Mouse (Mus musculus) kidney, postnatal 4 days (tissue): ENCODE data around the gene Exoc4.

Experiments
- DNase-seq, 2 experiments: peaks; one replicate each; pipeline ENCODE4 v3.0.0; 2021; ENCODE audit warnings: mixed read lengths in 2 of 2

Gene Exoc4

GRCm38 (mm10) chr6:33322849-33323248, 74.0 kb downstream of the Exoc4 start:
- DNase-seq = no peak

- DNase-seq = no peak
Observed at GRCm38 (mm10) chr6:33323386-33323785, 74.5 kb downstream of the Exoc4 start.

- DNase-seq = no peak
Observed at GRCm38 (mm10) chr6:33328326-33328725, 79.4 kb downstream of the Exoc4 start.

GRCm38 (mm10) chr6:33347088-33347775, 98.3 kb downstream of the Exoc4 start:
- no peak for DNase-seq

- DNase-seq = no peak
Observed at GRCm38 (mm10) chr6:33361613-33362012, 112.7 kb downstream of the Exoc4 start.

GRCm38 (mm10) chr6:33380517-33380916, 131.6 kb downstream of the Exoc4 start:
- peak in 1 of 2 experiments; percentile 5 for DNase-seq

GRCm38 (mm10) chr6:33382176-33382575, 133.3 kb downstream of the Exoc4 start:
- no peak for DNase-seq

- DNase-seq = no peak
Observed at GRCm38 (mm10) chr6:33392020-33392419, 143.1 kb downstream of the Exoc4 start.

- no peak for DNase-seq
Observed at GRCm38 (mm10) chr6:33399491-33399890, 150.6 kb downstream of the Exoc4 start.

GRCm38 (mm10) chr6:33401161-33401560, 152.3 kb downstream of the Exoc4 start:
- DNase-seq = no peak

- peak in 1 of 2 experiments; percentile 2 for DNase-seq
Observed at GRCm38 (mm10) chr6:33405562-33406275, 156.8 kb downstream of the Exoc4 start.

GRCm38 (mm10) chr6:33409586-33409985, 160.7 kb downstream of the Exoc4 start:
- DNase-seq = no peak

GRCm38 (mm10) chr6:33425007-33425406, 176.1 kb downstream of the Exoc4 start:
- DNase-seq = no peak

GRCm38 (mm10) chr6:33431207-33431787, 182.4 kb downstream of the Exoc4 start:
- no peak for DNase-seq

- no peak for DNase-seq
Observed at GRCm38 (mm10) chr6:33440508-33440907, 191.6 kb downstream of the Exoc4 start.

GRCm38 (mm10) chr6:33453810-33454209, 204.9 kb downstream of the Exoc4 start:
- DNase-seq = no peak

GRCm38 (mm10) chr6:33454354-33454753, 205.5 kb downstream of the Exoc4 start:
- DNase-seq = no peak

- no peak for DNase-seq
Observed at GRCm38 (mm10) chr6:33455238-33455637, 206.4 kb downstream of the Exoc4 start.

GRCm38 (mm10) chr6:33464862-33465261, 216.0 kb downstream of the Exoc4 start:
- DNase-seq = no peak

- DNase-seq = no peak
Observed at GRCm38 (mm10) chr6:33465392-33465791, 216.5 kb downstream of the Exoc4 start.

- no peak for DNase-seq
Observed at GRCm38 (mm10) chr6:33466168-33466839, 217.4 kb downstream of the Exoc4 start.

GRCm38 (mm10) chr6:33468480-33468879, 219.6 kb downstream of the Exoc4 start:
- DNase-seq = no peak

- DNase-seq = no peak
Observed at GRCm38 (mm10) chr6:33476134-33476533, 227.2 kb downstream of the Exoc4 start.
